Comparison of ENCODE assay signal across 18 mouse cellular contexts in the genomic region with DNA sequence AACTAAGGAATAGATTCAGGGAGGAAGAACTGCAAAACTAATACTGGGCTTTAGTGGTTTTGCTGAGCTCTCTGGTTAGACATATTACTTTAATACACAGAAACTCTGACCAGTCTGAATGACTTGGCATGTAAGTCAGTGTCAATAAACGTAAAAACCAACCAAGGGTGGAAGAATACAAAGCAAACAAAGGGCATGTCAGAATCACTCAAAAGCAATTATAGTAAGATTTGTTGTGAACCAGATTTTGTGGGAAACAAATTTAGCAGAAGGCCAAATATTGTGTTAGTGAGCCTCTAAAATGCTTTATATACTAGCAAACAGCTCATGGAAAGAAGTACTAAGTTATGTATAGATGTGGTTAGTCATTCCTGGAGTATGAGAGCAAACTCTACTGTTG.
DNase-seq lines count a peak whose midpoint lies in the region; ATAC-seq lines count a peak whose summit lies in the region.
"Had no signal": no experiment of that assay in that cellular context is flagged by ENCODE, and none has a peak within 500 bp of the region (broad histone marks: within the 10 kb centered on the region; RNA-seq: fewer than 3 reads in every experiment).

No protein-coding gene starts in this region.

- peak; percentile 65 for DNase-seq in retina, embryonic 14.5 days (ENCODE audit: low spot score)
- DNase-seq in retina, postnatal 1 day, result no peak
- peak; percentile 61 for DNase-seq in Muller cell, postnatal 12 days (ENCODE audit: inconsistent ontology term)
- DNase-seq: adrenal gland, adult 2 months; adrenal gland, adult 8-10 months; adrenal gland, postnatal 10 days; adrenal gland, postnatal 14 days; adrenal gland, postnatal 25 days; adrenal gland, postnatal 36 days; B cell, adult 2 months; cerebellum, adult 11 months; cerebellum, adult 11-12 months; cerebellum, adult 18-20 months; cerebellum, adult 2 months had no signal

- ATAC-seq in granulocyte monocyte progenitor cell, adult 5-6 weeks (replicated peaks; ENCODE audit: poor library complexity, severe bottlenecking), result no peak
- ATAC-seq: activated CD4-positive, CD25-positive, alpha-beta regulatory T cell, adult 4 months; CD4-positive, CD25-positive, alpha-beta regulatory T cell, adult 4 months; Patski had no signal
